Mouse (Mus musculus): ENCODE data around the gene Gm9048.

DNA sequence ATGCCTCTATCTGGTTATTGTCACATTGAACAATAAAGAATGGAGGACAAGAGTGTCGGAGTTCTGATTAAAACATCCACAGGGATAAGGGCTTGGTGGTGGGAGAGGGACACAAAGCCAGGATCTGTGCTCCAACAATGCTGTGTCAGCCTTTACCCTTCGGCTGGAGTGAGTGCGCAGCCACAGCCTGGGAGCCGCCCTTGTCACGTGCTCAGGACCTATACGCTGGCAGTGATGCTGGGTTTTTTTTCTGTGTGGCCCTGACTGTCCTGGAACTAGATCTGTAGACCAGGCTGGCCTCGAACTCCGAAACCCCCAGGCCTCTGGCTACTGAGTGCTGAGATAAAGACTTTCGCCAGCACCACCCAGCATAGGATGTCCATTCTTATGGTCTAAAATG is 21.0 kb upstream of the Gm9048 start:
- TF ChIP-seq CTCF (conservative IDR thresholded peaks at IDR 0.05; ENCODE audit: insufficient read depth, insufficient read length, low read depth, low read length) (no peak), POLR2A (IDR thresholded peaks at IDR 0.05; ENCODE audit: low read depth, low read length) (no peak)
